Mouse (Mus musculus): ENCODE data around the gene St6gal1.
"Not testable (repeated sequence)": the region's sequence is repeated elsewhere in the genome, so short reads cannot be mapped to it uniquely, and the experiment has no call there.

Gene St6gal1

GRCm38 (mm10) chr16:23224671-23225068 lies at the start of gene St6gal1:
TSS of gene St6gal1 (plus strand) at chr16:23224740.
- DNase-seq = peak; percentile 63

GRCm38 (mm10) chr16:23174855-23175254 lies 49.7 kb upstream of the St6gal1 start:
- no peak for DNase-seq

GRCm38 (mm10) chr16:23175956-23176355 lies 48.6 kb upstream of the St6gal1 start:
- no peak for DNase-seq

- no peak for DNase-seq
Observed at GRCm38 (mm10) chr16:23177856-23178255, 46.7 kb upstream of the St6gal1 start.

- DNase-seq = no peak
Observed at GRCm38 (mm10) chr16:23178796-23179195, 45.7 kb upstream of the St6gal1 start.

- not testable (repeated sequence) for DNase-seq
Observed at GRCm38 (mm10) chr16:23179436-23179835, 45.1 kb upstream of the St6gal1 start.

- DNase-seq = peak; percentile 53
Observed at GRCm38 (mm10) chr16:23181054-23181453, 43.5 kb upstream of the St6gal1 start.

- DNase-seq = no peak
Observed at GRCm38 (mm10) chr16:23181487-23181886, 43.1 kb upstream of the St6gal1 start.

GRCm38 (mm10) chr16:23181942-23182597 lies 42.5 kb upstream of the St6gal1 start:
- DNase-seq = no peak

- DNase-seq = no peak
Observed at GRCm38 (mm10) chr16:23185824-23186223, 38.7 kb upstream of the St6gal1 start.

GRCm38 (mm10) chr16:23186418-23186817 lies 38.1 kb upstream of the St6gal1 start:
- DNase-seq = no peak

GRCm38 (mm10) chr16:23187983-23188382 lies 36.6 kb upstream of the St6gal1 start:
- no peak for DNase-seq

GRCm38 (mm10) chr16:23189612-23190011 lies 34.9 kb upstream of the St6gal1 start:
- no peak for DNase-seq

- DNase-seq = no peak
Observed at GRCm38 (mm10) chr16:23191560-23192242, 32.8 kb upstream of the St6gal1 start.

GRCm38 (mm10) chr16:23195618-23196017 lies 28.9 kb upstream of the St6gal1 start:
- DNase-seq = no peak

- no peak for DNase-seq
Observed at GRCm38 (mm10) chr16:23196296-23196695, 28.2 kb upstream of the St6gal1 start.

- no peak for DNase-seq
Observed at GRCm38 (mm10) chr16:23196791-23197190, 27.7 kb upstream of the St6gal1 start.

- DNase-seq = no peak
Observed at GRCm38 (mm10) chr16:23201498-23201897, 23.0 kb upstream of the St6gal1 start.

- DNase-seq = no peak
Observed at GRCm38 (mm10) chr16:23214314-23214713, 10.2 kb upstream of the St6gal1 start.

- DNase-seq = no peak
Observed at GRCm38 (mm10) chr16:23215241-23215900, 9.2 kb upstream of the St6gal1 start.

- DNase-seq = no peak
Observed at GRCm38 (mm10) chr16:23216366-23216765, 8.2 kb upstream of the St6gal1 start.

- no peak for DNase-seq
Observed at GRCm38 (mm10) chr16:23218313-23218712, 6.2 kb upstream of the St6gal1 start.

- DNase-seq = no peak
Observed at GRCm38 (mm10) chr16:23223166-23223870, 1.2 kb upstream of the St6gal1 start.
